Mouse (Mus musculus) liver, embryonic 13.5 days (tissue): ENCODE data around the gene Tmem25. TPM values are rescaled to one million over a fixed set of nuclear protein-coding genes. Genes with fewer than 3 reads are reported as not detected.

Experiments
- ATAC-seq: fragments of 200-750 bp; cut with Nextera tagmentation; 2 replicates; pipeline ENCODE4 v1.8.0; 2017; ENCODE audit warnings: low read depth, mild to moderate bottlenecking, moderate number of reproducible peaks, moderate library complexity
- DNase-seq: peaks from one replicate; pipeline ENCODE4 v3.0.0; 2022
- H3K27ac ChIP-seq: fragments of 300-500 bp; sonication (generic); 2 replicates; pipeline ENCODE4 v1.5.1; 2015; ENCODE audit warnings: moderate library complexity, mild to moderate bottlenecking, inconsistent platforms
- H3K27me3 ChIP-seq: fragments of 300-500 bp; sonication (generic); 2 replicates; pipeline ENCODE4 v1.6.1; 2015; ENCODE audit warnings: mild to moderate bottlenecking, inconsistent platforms
- H3K36me3 ChIP-seq: fragments of 300-500 bp; sonication (generic); 2 replicates; pipeline ENCODE4 v1.6.1; 2015; ENCODE audit warnings: mild to moderate bottlenecking, inconsistent platforms
- H3K4me1 ChIP-seq: fragments of 300-500 bp; sonication (generic); replicated peaks from 2 replicates; pipeline ENCODE4 v1.6.1; 2015; ENCODE audit warnings: inconsistent platforms
- H3K4me2 ChIP-seq: fragments of 300-500 bp; sonication (generic); 2 replicates; pipeline ENCODE4 v1.6.1; 2015; ENCODE audit warnings: inconsistent platforms, mild to moderate bottlenecking, moderate library complexity
- H3K4me3 ChIP-seq: fragments of 300-500 bp; sonication (generic); replicated peaks from 2 replicates; pipeline ENCODE4 v1.5.1; 2015; ENCODE audit warnings: mild to moderate bottlenecking, inconsistent platforms
- H3K9ac ChIP-seq: fragments of 300-500 bp; sonication (generic); 2 replicates; pipeline ENCODE4 v1.6.1; 2015; ENCODE audit warnings: mild to moderate bottlenecking, inconsistent platforms
- H3K9me3 ChIP-seq: fragments of 300-500 bp; sonication (generic); replicated peaks from 2 replicates; pipeline ENCODE4 v1.6.1; 2016; ENCODE audit warnings: inconsistent platforms
- WGBS: fragments of 180-500 bp; shearing (Covaris S2); methylation state at CpG from one replicate; pipeline ENCODE4 v1.1.7; 2015; ENCODE audit not compliant: insufficient replicate concordance; 5-methylcytosine and 5-hydroxymethylcytosine counted together
- polyA plus RNA-seq: library from polyadenylated mRNA; unstranded; fragments of >200 nt; fragmentation: Nextera tagmentation; extraction: Ambion mirVana; gene quantifications from 2 replicates; pipeline ENCODE4 v1.2.1, GENCODE M21; 2015

Tmem25 gene
- polyA plus RNA-seq: 1.3 TPM in 2 replicates

DNA sequence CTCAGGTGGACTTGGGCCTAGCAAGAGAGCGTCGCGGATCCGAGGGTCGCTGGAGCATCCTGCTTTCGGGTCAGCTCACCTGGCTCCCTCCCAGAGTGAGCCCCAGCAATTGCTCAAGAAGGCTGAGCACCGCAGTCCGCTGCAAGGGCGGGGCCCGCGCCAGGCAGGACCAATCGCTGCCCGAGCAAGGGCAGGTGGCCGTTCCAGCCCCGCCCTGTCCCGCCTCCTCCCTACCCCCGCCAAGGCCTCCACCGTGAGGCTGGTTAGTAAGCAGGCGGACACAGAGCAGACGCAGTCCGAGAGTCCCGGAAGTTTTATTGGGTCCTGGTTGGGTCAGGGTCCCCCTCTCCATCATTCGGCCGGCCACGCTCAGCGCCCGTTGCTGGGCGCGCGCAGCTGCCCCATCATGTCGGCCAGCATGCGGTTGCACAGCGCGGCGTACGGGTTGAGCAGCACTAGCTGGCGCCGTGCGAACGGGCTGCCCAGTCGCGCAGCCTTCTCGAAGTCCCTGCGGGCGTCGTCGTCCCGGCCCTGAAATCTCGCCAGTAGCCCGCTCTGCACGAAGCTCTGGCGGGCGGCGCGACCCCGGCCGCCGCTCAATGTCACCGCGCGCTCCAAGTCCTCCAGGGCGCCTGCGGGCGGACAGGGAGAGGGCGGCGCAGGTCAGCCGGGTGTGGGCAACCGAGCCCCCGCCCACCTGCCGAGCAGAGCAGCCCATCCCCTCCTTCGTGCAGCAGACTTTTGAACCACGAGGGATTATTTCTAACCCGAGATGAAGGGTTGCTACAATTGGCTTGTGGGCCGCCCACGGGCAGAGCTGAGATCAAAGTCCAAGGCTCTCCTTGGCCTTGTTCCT, at the start of gene Tmem25:
TSS of gene Tmem25 (minus strand) at position 206 of the 856 bp plus-strand sequence.
- peaks cover 65% of the 10 kb centered on the region for H3K27me3 ChIP-seq
- H3K36me3 ChIP-seq: no peaks in the 10 kb centered on the region
- H3K4me2 ChIP-seq: peak within 1 kb of the TSS; percentile 81
- DNase-seq: peak; percentile 74
- peak; percentile 91 for ATAC-seq
- 1% methylated on average over 75 of the region's 75 CpGs for WGBS
- no peaks in the 10 kb centered on the region for H3K9me3 ChIP-seq
- peak within 1 kb of the TSS; percentile 68 for H3K27ac ChIP-seq
- H3K9ac ChIP-seq: peak within 1 kb of the TSS; percentile 65
- H3K4me3 ChIP-seq: peak within 1 kb of the TSS; percentile 63
- H3K4me1 ChIP-seq: peaks cover 34% of the 10 kb centered on the region

GRCm38 (mm10) chr9:44847446-44847845, 48.3 kb upstream of the Tmem25 start:
- H3K4me1 ChIP-seq: no peaks in the 10 kb centered on the region
- H3K27me3 ChIP-seq: no peaks in the 10 kb centered on the region
- H3K9me3 ChIP-seq: no peaks in the 10 kb centered on the region
- DNase-seq: no peak
- H3K4me3 ChIP-seq: no peak overlapping the region
- no peak overlapping the region for H3K4me2 ChIP-seq
- WGBS: 91% methylated on average over 6 of the region's 6 CpGs
- H3K36me3 ChIP-seq: peaks cover 77% of the 10 kb centered on the region
- H3K27ac ChIP-seq: no peak overlapping the region
- H3K9ac ChIP-seq: no peak overlapping the region
- no peak for ATAC-seq

GRCm38 (mm10) chr9:44841241-44841640, 42.1 kb upstream of the Tmem25 start:
- ATAC-seq: no peak
- no peaks in the 10 kb centered on the region for H3K9me3 ChIP-seq
- no peak overlapping the region for H3K27ac ChIP-seq

DNA sequence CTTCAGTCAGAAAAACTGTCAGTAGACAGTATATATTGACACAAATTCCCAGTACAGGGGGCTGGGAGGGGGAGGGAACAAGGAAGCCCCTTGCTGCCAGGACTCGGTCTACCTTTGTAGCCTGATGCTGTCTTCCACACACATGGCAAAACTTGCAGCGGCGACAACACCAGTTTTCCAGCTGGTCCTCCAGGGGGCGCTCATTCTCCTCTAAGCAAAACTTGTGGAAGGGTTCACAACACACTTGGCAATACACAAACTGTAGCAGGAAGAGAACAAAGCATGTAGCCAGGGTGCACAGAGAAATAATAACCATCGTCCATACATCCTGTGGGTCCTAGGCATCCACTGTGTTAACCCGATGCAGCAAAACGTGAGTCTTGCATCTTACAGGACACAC, 37.3 kb upstream of the Tmem25 start:
- no peak overlapping the region for H3K4me2 ChIP-seq
- no peaks in the 10 kb centered on the region for H3K27me3 ChIP-seq
- H3K4me1 ChIP-seq: no peaks in the 10 kb centered on the region
- no peak overlapping the region for H3K4me3 ChIP-seq
- WGBS: 50% methylated on average over 7 of the region's 7 CpGs
- ATAC-seq (no peak), DNase-seq (peak; percentile 54)
- no peak overlapping the region for H3K9ac ChIP-seq
- no peak overlapping the region for H3K27ac ChIP-seq
- no peaks in the 10 kb centered on the region for H3K9me3 ChIP-seq
- peaks cover 80% of the 10 kb centered on the region for H3K36me3 ChIP-seq

More at GRCm38 (mm10) chr9:44841241-44841640, 42.1 kb upstream of the Tmem25 start:
- Histone ChIP-seq H3K4me2 (no peak overlapping the region), H3K27me3 (no peaks in the 10 kb centered on the region), H3K36me3 (peaks cover 81% of the 10 kb centered on the region), H3K4me3 (no peak overlapping the region), H3K9ac (no peak overlapping the region), H3K4me1 (no peaks in the 10 kb centered on the region)
- WGBS: 78% methylated on average over 10 of the region's 10 CpGs
- DNase-seq: no peak

DNA sequence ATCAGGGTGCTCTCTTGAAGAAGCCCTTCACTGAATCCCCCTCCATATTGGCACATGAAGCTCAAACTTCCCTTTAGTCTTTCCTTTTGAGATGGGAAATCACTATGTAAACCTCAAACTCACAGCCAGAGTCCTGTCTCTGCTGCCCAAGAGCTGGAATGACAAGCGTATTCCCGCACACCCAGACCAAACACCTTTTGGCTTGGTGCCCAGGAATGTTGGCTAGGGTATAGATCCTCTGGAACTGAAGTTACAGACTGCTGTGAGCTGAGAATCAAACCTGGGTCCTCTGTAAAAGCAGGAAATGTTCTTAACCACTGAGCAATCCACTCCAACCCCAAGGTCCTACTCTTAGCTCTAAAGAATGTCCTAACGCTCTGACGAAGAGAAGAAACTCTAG, 33.2 kb upstream of the Tmem25 start:
- 86% methylated on average over 4 of the region's 4 CpGs for WGBS

DNA sequence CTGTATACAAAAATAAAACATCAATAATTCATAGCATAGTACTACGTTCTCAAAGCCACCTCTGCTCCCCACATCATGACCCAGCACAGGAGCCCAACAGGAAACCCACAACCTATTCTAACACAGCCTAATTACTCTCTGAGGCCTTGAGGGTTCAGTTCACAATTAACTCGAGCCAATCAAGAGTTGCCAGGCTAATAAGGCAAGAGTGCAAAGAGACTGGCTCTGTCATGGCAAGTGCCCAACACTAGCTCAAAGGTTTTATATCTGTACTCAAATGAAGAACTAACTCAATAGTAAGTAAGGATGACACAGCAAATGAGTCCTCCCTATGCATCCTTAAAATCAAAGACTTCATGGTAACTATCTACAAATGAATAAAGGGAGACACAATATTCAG, 31.4 kb upstream of the Tmem25 start:
- ATAC-seq (no peak), DNase-seq (no peak)
- no peak overlapping the region for H3K9ac ChIP-seq
- H3K27me3 ChIP-seq: no peaks in the 10 kb centered on the region
- H3K9me3 ChIP-seq: no peaks in the 10 kb centered on the region
- no peak overlapping the region for H3K4me3 ChIP-seq
- H3K27ac ChIP-seq: no peak overlapping the region
- peaks cover 89% of the 10 kb centered on the region for H3K36me3 ChIP-seq
- no peaks in the 10 kb centered on the region for H3K4me1 ChIP-seq
- WGBS: 73% methylated on average over 2 of the region's 2 CpGs
- no peak overlapping the region for H3K4me2 ChIP-seq

More for the DNA sequence above, 33.2 kb upstream of the Tmem25 start:
- no peak for DNase-seq
- peaks cover 85% of the 10 kb centered on the region for H3K36me3 ChIP-seq
- ATAC-seq: no peak
- H3K4me3 ChIP-seq: no peak overlapping the region
- H3K9me3 ChIP-seq: no peaks in the 10 kb centered on the region
- no peaks in the 10 kb centered on the region for H3K4me1 ChIP-seq
- no peak overlapping the region for H3K27ac ChIP-seq
- no peak overlapping the region for H3K4me2 ChIP-seq
- no peaks in the 10 kb centered on the region for H3K27me3 ChIP-seq
- H3K9ac ChIP-seq: no peak overlapping the region

- no peak overlapping the region for H3K27ac ChIP-seq
- H3K4me3 ChIP-seq: no peak overlapping the region
- H3K9me3 ChIP-seq: no peaks in the 10 kb centered on the region
- no peak overlapping the region for H3K9ac ChIP-seq
- ATAC-seq (no peak), DNase-seq (no peak)
- no peaks in the 10 kb centered on the region for H3K27me3 ChIP-seq
- H3K4me2 ChIP-seq: no peak overlapping the region
- H3K36me3 ChIP-seq: peaks cover 89% of the 10 kb centered on the region
- WGBS: 88% methylated on average over 11 of the region's 11 CpGs
- no peaks in the 10 kb centered on the region for H3K4me1 ChIP-seq
Observed at GRCm38 (mm10) chr9:44828944-44829343, 29.8 kb upstream of the Tmem25 start.

DNA sequence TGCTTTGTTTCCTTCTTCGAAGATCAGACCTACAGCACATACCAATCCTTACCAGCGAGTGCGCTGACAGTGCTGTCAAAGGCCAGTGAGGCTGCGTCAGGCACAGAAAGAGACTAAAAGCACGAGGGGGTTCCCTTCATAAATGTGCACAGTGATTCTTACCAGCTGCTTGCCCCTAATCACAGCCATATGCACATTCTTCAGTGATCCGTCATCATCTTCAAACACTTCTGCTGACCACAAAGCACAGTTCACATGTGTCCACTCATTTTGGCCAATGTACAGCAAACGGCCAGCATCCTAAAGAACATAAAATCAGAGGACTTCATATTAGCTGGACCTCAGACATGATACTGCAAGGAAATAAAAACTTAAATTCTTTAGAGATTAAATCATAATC, 27.6 kb upstream of the Tmem25 start:
- Histone ChIP-seq H3K36me3 (peaks cover 90% of the 10 kb centered on the region), H3K4me1 (no peaks in the 10 kb centered on the region), H3K27me3 (no peaks in the 10 kb centered on the region), H3K4me3 (no peak overlapping the region), H3K4me2 (no peak overlapping the region), H3K9ac (no peak overlapping the region), H3K27ac (no peak overlapping the region), H3K9me3 (no peaks in the 10 kb centered on the region)
- WGBS: 88% methylated on average over 7 of the region's 7 CpGs
- no peak for ATAC-seq
- no peak for DNase-seq

- no peak overlapping the region for H3K27ac ChIP-seq
- WGBS: 85% methylated on average over 15 of the region's 15 CpGs
- no peaks in the 10 kb centered on the region for H3K27me3 ChIP-seq
- H3K36me3 ChIP-seq: peaks cover 99% of the 10 kb centered on the region
- H3K4me3 ChIP-seq: no peak overlapping the region
- H3K4me2 ChIP-seq: no peak overlapping the region
- ATAC-seq: no peak
- no peaks in the 10 kb centered on the region for H3K9me3 ChIP-seq
- no peak overlapping the region for H3K9ac ChIP-seq
- H3K4me1 ChIP-seq: no peaks in the 10 kb centered on the region
- no peak for DNase-seq
Observed at GRCm38 (mm10) chr9:44819920-44820827, 21.1 kb upstream of the Tmem25 start.

- no peak overlapping the region for H3K4me2 ChIP-seq
- H3K9ac ChIP-seq: no peak overlapping the region
- H3K27me3 ChIP-seq: no peaks in the 10 kb centered on the region
- DNase-seq (no peak), ATAC-seq (no peak)
- peaks cover 99% of the 10 kb centered on the region for H3K36me3 ChIP-seq
- no peaks in the 10 kb centered on the region for H3K4me1 ChIP-seq
- no peak overlapping the region for H3K4me3 ChIP-seq
- WGBS: 69% methylated on average over 5 of the region's 5 CpGs
- no peaks in the 10 kb centered on the region for H3K9me3 ChIP-seq
- H3K27ac ChIP-seq: no peak overlapping the region
Observed at GRCm38 (mm10) chr9:44817522-44817921, 18.4 kb upstream of the Tmem25 start.

GRCm38 (mm10) chr9:44814179-44814578, 15.1 kb upstream of the Tmem25 start:
- H3K4me1 ChIP-seq: no peaks in the 10 kb centered on the region
- H3K27me3 ChIP-seq: no peaks in the 10 kb centered on the region
- H3K9me3 ChIP-seq: no peaks in the 10 kb centered on the region
- DNase-seq (no peak), ATAC-seq (no peak)
- no peak overlapping the region for H3K4me3 ChIP-seq
- 82% methylated on average over 8 of the region's 8 CpGs for WGBS
- H3K9ac ChIP-seq: no peak overlapping the region
- H3K27ac ChIP-seq: no peak overlapping the region
- H3K36me3 ChIP-seq: peaks cover 97% of the 10 kb centered on the region
- H3K4me2 ChIP-seq: no peak overlapping the region
